Mouse (Mus musculus): Measurements from ENCODE around the gene Ank. TPM values are rescaled to one million over a fixed set of nuclear protein-coding genes. Genes with fewer than 3 reads are reported as not detected.

The Ank gene
- total RNA-seq, 4 experiments from 2014 or later = 168 to 198 (median 184) TPM

GRCm38 (mm10) chr15:27496596-27497299 is 30.3 kb downstream of the Ank start:
- DNase-seq (ENCODE audit: low spot score in 2 of 2) = no peak

- DNase-seq (ENCODE audit: low spot score in 2 of 2) = no peak
Observed at GRCm38 (mm10) chr15:27497300-27497997, 31.0 kb downstream of the Ank start.

DNA sequence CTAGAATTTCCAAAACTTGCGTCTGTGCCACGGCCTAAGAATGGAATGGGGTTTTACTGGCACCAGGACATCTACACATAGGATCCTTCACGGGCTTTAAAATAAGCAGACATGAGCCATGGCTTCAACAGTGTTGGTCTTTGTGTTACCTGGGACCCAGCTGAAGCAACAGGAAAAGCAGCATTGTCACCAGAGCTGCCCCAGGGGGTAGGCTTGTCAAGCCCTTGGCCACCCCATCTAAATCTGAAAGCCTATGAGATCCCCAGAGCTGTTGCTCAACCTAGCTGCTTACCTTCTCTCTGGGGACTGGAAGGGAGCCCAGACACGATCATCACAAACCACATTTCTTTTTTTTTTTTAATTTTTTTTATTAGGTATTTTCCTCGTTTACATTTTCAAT is 31.6 kb downstream of the Ank start:
- no peak for DNase-seq (ENCODE audit: low spot score in 2 of 2)

DNA sequence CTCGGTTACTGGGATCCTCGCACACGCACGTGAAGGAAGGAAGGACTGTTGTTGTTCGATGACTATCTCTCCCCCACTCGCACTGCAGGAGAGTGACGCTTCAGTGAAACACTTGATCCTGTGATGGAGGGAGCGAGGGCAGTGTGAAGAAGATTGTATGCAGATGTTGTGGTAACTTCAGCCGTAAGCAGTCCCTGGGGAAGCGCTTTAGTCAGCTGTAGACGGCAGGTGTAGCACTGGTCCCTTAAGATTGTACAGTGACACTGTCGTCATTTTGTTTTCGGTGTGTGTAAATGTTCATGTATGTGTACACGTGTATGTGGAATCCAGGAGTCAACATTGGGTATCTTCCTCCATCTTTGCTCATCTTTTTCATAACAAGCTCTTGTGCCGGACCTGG is 33.9 kb downstream of the Ank start:
- DNase-seq (ENCODE audit: low spot score in 2 of 2) = no peak

DNA sequence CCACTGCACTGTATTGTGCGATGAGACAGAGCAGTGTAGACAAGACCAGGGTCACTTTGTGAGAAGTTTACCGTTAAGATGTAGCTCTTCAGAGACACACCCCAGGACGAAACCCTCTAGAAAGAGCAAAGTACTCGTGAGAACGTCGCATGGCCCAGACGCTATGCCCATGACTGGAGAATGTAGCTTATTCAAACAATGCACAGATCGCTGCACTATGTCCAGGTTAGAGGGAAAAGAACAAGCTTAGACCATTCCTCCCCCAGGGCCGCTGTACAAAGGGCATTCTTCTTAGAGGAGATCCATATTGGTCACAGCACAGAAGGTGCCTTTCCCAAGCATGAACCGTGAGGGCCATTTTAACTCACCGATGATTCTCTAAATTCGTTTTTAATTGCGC is 35.9 kb downstream of the Ank start:
- DNase-seq (ENCODE audit: low spot score in 2 of 2) = no peak

GRCm38 (mm10) chr15:27503221-27503620 is 36.7 kb downstream of the Ank start:
- DNase-seq (ENCODE audit: low spot score in 2 of 2) = no peak

- no peak for DNase-seq (ENCODE audit: low spot score in 2 of 2)
Observed at GRCm38 (mm10) chr15:27503801-27504730, 37.6 kb downstream of the Ank start.

DNA sequence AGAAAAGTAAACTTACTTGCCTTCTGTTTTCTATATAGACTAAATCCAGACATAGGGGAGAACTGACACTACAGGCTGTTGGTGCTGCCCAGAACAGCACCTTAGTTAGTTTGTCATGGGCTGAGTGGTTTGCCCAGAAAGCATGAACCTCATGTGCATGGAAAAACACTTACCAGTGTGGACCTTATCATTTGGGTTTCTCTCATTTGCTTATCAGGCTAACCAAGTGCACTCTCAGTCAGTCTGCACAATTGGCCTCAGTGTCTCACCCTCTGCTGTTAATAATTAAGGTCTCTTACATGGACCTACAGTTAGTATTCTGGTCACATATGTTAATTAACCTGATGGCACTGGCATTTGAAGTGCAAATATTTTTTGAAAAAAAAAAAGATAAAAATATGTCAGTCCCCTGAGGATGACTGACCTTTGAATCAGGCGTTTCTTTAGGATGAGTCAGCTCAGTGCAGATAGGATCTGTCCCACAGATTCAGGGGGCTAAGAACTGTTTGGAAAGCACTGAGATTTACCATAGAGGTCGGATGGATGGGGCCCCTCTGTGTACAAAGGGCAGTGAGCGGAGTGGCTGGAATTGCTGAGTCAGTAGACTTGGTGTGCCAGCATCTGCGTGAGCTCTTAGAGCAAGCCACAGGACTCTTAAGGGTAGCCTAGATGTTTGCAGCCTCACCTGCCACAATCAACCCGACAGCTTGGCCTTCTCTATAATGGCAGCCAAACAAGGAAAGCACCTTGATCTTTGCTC is 39.8 kb downstream of the Ank start:
- DNase-seq (ENCODE audit: low spot score in 2 of 2) = no peak

GRCm38 (mm10) chr15:27506893-27507596 is 40.6 kb downstream of the Ank start:
- no peak for DNase-seq (ENCODE audit: low spot score in 2 of 2)

- no peak for DNase-seq (ENCODE audit: low spot score in 2 of 2)
Observed at GRCm38 (mm10) chr15:27508169-27508568, 41.7 kb downstream of the Ank start.

- DNase-seq (ENCODE audit: low spot score in 2 of 2) = peak; percentile 38 to 45
Observed at GRCm38 (mm10) chr15:27508982-27509381, 42.5 kb downstream of the Ank start.

- DNase-seq (ENCODE audit: low spot score in 2 of 2) = no peak
Observed at GRCm38 (mm10) chr15:27516927-27517326, 50.5 kb downstream of the Ank start.

DNA sequence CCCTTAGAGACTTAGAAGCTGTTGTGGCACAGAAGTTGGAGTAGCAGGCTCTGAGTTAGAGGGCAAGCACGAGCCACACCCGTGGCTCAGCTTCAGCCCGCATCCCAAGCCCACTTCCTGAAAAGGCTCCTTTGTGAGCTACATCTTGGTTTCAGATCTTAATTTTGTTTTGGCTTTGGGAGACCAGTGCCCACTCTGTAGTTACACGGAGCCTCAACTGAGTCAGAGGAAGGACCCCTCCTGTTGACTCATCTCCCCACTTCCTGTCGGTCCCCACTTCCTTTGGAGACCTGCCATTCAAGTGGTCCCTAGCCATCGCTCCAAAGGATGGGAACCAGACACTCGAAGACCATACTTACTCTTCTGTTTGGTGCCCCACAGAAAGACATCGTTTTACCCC is 51.5 kb downstream of the Ank start:
- no peak for DNase-seq (ENCODE audit: low spot score in 2 of 2)

DNA sequence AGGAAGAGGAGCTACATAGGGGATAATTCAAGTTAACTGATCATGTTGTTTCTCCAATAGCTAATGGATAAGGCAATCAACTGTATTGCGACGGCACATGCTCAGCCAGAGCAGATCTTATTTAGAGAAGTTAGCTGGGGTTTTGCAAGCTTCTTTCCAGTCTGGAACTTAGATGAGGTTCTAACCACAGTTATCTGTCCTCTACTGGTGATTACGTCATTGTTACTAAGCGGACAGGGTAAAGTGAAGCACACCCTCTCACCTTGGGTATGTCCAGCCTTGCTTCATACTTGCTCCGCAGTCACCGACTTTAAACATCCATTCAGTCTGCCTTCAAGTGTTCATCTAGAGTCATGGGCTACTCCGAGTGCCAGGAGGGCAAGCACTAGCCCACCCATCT is 53.4 kb downstream of the Ank start:
- no peak for DNase-seq (ENCODE audit: low spot score in 2 of 2)

- no peak for DNase-seq (ENCODE audit: low spot score in 2 of 2)
Observed at GRCm38 (mm10) chr15:27525233-27526005, 58.9 kb downstream of the Ank start.

- DNase-seq (ENCODE audit: low spot score in 2 of 2) = no peak
Observed at GRCm38 (mm10) chr15:27528896-27529295, 62.4 kb downstream of the Ank start.

- DNase-seq (ENCODE audit: low spot score in 2 of 2) = no peak
Observed at GRCm38 (mm10) chr15:27530023-27530422, 63.5 kb downstream of the Ank start.

DNA sequence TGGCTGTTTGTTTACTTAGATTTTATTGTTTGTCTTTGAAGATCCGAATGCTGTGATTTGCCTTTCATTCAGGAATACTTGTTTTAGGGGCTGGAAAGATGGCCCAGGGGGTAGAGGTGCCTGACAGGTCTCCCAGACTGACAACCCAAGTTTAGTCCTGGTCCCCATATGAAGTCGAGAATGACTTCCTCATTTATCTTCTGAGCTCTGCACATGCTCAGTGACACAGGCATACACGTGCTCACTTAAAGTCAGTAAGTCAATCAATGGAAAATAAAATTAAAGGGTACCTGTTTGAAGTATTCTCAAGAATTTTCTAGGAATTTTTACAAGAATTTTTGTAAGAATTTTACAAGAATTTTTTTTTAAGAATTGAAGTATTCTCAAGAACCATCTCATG is 66.6 kb downstream of the Ank start:
- DNase-seq (ENCODE audit: low spot score in 2 of 2) = no peak

- no peak for DNase-seq (ENCODE audit: low spot score in 2 of 2)
Observed at GRCm38 (mm10) chr15:27535681-27536080, 69.2 kb downstream of the Ank start.

DNA sequence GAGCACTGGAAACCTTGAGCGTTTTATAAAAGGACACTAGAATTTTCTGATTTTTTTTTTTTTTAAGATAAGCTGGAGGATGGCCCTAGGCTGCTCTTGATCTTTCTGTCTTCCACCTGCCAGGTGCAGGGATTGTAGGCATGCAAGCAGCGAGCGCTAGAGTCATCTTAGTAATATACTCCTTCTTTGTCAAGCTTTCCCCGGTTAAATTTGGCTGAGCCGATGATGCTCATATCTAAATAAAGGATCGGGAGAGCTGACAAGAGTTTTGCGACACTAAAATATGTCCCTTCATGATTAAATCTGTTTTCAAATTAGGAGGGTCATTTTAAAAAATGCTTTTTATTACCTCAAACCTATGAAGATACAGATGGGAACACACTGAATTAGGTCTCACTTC is 69.7 kb downstream of the Ank start:
- no peak for DNase-seq (ENCODE audit: low spot score in 2 of 2)

All from layer of hippocampus, adult 8-10 months (tissue).